Mouse (Mus musculus) urinary bladder, postnatal 25 days (tissue): ENCODE data around the gene Mpped2.

Experiments
- DNase-seq: peaks from one replicate; pipeline ENCODE4 v3.0.0; 2022; ENCODE audit warnings: low spot score

The Mpped2 gene

DNA sequence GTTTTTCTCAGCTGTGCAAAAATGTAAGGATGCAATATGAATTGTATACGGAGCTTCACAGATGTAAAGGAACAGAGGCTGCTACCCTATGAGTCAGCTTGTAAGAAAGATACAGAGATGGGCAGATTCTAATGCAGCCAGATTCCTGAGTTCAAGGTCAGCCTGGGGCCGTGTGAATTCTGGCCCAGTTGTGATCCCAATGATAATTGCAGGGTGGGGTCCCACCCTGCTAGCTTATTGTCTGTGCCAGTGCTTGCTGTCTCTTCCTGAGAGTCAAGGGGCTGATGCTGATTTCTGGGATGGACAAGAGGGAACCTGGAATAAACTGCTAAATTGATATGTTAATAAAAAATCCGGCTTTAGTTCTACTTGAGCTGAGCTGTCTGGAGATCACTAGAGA, 122.8 kb downstream of the Mpped2 start:
- DNase-seq: no peak

DNA sequence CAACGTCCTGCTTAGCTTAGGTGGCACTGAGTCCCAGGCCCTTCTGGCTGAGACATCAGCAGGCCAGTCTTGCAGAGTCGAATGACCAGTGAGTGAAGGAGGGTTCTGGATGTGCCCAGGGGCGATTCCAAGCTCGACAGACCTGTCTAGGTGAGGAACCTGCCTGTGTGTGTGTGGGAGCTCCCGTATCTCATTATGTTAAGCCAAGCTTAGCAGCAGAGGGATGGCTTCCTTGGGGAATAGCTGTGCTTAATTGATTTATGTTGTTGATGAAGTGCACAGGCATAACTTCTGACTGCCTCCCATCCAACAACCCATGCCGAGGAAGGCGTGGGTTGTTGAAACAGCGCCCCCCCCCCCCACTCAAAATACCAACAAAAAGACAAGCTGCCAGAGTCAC, 128.2 kb downstream of the Mpped2 start:
- no peak for DNase-seq

DNA sequence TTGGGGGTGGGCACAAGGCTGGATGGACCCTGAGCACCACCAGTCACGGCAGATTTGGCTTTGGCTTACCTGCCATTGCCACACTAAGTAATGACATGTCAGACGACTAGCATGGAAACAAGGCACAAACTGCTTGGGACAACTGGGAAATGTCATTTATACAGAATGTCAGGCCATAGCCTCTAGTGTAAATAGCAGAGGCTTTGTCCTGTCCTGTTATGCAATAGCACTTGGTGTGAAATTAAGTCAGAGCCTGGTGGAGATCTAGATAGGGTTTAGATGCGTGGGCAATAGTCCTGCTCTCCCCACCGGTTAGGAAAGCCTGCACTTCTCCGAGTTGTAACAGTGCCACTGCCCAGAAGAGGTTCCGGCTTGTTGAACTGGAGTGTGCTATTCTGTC, 128.8 kb downstream of the Mpped2 start:
- no peak for DNase-seq

DNA sequence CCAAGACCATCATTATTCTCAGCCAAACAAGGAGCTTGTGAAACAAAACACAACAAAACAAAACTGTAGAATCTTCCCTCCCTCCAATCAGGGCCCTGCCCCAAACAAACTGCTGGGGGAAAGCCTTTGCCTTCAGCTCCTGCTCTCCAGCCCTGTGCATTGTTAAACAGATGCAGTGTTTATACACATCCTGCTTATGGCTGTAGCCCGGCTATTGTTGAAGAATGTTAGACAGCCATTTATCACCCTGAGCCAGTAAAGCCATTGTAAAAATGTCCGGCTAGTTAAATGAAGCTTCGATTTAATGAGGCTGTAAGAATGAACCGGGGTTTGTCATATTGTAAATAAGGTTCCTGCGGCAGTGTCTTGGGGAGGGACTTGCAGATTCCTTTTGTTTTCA, 129.5 kb downstream of the Mpped2 start:
- DNase-seq: no peak

DNA sequence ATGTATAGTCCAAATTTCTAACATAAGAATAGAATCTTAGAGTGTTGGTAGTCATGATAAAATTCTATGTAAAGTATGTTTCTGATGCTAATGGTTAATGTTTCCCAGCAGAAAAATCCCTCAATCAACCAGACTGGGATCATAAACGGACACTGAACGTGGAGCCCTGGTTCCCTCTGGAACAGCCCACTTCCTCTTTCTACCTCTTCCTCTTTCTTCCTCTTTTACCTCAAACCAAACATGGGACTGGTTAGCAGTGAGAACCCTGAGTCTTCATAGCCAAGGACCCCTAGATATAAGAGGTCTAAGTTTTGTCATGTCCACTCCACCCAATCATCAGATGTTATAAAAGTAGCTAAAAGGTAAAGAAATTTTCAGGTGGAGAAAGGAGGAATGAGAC, 132.4 kb downstream of the Mpped2 start:
- no peak for DNase-seq

DNA sequence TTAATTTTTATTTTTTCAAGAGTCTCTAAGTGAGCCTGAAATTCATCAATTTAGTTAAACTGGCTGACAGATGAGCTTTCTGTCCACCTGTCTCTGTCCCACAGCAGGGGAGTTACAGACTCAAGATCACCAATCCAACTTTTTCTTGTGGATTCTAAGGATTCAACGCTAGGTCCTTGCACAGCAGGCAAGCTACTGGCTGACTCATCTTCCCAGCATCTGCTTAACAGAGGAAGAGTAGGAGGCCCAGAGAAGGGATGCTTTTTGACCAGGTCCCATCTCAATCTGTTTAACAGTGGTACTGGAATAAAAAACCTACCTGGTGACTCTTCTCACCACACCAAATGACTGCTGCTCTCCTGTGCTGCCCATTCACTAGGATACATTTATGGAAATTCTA, 133.0 kb downstream of the Mpped2 start:
- no peak for DNase-seq

DNA sequence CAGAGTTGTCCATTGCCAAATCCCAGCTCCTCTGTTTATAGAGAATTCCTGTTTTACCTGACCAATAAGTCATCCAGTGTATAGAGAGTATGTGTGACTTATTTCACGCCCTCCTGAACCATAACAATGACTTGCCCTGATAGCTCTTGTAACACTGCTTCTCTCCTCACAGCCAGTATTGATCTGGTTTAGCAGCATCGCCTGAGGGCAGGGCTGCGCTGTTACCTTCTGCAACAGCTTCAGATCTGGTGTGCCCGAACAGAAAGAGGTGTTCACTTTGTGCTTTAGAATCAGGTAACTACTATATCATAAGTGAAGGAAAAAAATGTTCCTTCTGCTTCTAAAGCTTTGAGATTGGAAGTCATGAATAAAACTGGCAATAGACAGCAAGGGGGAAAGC, 133.7 kb downstream of the Mpped2 start:
- DNase-seq: no peak

DNA sequence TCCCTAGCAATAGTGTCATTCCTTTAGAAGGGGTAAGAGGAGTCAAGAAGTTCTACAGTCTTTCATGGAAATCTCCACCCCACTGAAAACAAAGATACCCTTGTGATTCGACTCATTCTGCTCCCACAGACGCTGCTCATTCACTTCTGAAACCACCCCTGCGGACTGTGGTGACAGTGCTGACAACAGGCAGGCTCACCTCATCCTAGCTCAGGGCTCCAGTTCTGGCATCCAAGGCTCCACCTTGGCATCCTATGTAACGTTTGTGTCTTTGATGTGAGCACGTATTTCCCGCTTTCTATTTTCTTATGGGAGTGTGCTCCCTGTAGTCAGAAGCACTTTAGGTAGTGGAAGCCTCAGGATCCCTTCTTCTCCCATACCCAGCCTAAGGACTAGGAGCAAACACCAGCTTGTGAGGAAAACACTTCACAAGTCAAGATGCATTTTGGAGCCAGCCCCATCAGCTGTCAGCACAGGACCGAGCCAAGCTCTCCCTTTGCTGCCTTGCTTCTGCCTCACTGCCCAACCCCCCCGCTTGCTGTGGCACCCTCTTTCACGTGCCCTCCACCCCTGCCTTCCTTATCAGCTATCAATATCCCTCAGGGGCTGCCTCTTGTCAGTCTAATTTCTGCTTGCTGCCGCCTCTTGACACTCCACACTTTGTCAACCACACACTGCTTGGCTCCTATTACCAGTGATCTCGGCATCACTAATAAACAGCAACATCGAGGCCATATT, 135.7 kb downstream of the Mpped2 start:
- DNase-seq: no peak

DNA sequence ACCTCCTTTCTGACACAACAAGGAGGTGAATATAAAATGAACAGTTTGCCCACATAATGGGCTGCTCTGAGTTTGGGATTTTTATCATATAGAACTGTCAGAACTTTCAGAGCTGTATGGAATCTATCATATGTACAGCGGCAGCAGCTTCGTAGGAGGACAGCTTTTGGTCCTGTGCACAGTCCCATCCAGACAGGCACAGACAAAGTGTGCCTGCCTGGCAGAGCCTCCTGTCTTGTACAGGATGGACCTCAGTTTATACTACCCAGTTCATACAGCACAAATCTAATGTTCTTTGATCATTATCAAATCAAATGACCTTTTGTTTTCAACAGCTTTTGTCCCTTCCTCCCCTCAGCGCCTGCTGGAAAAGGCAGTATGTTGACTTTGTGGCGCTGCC, 136.4 kb downstream of the Mpped2 start:
- no peak for DNase-seq

DNA sequence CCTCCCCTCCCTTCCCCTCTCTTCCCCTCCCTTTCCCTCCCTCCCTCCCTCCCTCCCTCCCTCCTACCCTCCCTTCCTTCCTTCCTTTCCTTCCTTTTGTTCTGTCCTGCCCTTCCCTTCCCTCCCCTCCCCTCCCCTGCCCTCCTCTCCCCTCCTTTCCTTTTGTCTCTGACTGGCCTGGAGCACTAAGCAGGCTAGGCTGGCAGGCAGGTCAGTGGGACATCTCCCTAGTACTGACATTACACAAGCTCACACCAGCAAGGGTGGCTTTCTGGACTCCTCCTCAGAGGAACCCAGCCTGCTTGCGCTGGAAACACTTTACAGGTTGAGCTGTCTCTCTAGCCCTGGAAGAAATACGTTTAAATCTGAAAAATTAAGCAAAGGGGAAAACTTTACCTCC, 139.5 kb downstream of the Mpped2 start:
- no peak for DNase-seq

DNA sequence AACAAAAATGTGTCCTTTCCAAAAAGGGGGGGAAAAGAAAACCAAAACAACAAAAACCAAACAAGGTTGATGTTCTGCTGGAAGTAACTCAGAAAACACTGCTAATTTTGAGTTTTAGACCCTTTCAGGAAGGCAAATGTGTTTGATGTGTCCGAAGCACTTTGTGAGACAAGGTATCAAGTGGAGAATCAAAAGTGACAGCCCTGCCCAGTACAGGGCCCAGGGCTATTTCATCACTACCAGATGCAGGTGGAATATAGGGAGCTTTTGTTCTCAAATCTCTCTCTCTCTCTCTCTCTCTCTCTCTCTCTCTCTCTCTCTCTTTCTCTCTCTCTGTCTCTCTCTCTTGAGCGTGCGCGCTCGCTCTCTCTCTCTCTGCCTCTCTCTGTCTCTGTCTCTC, 140.1 kb downstream of the Mpped2 start:
- DNase-seq: no peak

DNA sequence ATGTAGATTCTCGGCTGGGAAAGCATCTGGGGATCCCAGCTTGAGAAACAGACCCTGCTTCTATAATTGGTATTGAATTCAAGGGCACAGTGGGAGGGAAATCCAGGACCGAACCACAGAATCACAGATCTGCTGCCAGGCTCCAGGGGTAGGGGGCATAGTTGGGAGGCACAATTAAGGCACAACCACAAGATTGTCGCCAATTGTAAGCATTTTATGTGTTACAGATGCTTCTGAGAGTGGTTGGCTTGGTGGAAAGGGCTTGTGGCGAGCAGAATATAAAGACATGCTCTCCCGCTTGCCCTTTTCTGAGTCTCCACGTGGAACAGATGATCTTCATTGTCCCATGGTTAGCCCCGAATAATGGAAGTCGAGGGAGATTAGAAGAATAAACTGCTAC, 142.3 kb downstream of the Mpped2 start:
- no peak for DNase-seq

DNA sequence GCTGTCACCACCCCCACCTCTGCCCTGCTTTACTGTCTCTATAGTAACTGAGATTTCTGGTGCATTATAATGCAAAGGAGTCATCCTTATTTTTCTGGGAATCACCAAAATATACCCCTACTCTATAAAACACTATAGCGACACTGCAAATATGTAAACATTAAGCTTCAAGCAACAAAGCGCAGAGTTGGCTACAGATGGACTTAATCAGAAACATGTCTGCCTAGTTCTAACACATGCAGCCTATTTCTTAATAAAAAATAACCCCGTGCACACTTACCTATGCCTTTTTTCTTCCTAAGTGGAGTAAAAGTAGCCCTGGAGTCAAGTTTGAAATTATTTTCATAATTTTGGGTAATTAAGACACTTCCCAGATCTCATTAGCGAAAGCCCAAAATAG, 144.2 kb downstream of the Mpped2 start:
- no peak for DNase-seq

DNA sequence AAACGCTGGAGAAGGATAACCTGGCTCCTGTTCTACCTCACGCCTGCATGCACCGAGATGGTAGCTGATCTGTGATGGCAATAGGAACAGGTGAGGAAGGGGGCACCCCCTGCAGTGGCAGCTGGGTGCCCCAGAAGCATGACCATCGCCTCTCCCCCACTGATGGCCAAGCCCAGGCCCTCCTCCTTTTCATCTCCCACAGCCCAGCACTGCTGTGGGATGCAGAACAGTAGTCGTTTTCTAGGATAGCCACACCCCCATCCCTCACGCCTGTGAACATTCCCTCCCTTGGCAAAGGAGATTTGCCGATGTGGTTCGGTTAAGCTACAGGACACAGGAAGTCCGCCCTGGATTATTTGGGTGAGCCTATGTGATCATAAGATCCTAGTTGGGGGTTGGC, 151.1 kb downstream of the Mpped2 start:
- no peak for DNase-seq

DNA sequence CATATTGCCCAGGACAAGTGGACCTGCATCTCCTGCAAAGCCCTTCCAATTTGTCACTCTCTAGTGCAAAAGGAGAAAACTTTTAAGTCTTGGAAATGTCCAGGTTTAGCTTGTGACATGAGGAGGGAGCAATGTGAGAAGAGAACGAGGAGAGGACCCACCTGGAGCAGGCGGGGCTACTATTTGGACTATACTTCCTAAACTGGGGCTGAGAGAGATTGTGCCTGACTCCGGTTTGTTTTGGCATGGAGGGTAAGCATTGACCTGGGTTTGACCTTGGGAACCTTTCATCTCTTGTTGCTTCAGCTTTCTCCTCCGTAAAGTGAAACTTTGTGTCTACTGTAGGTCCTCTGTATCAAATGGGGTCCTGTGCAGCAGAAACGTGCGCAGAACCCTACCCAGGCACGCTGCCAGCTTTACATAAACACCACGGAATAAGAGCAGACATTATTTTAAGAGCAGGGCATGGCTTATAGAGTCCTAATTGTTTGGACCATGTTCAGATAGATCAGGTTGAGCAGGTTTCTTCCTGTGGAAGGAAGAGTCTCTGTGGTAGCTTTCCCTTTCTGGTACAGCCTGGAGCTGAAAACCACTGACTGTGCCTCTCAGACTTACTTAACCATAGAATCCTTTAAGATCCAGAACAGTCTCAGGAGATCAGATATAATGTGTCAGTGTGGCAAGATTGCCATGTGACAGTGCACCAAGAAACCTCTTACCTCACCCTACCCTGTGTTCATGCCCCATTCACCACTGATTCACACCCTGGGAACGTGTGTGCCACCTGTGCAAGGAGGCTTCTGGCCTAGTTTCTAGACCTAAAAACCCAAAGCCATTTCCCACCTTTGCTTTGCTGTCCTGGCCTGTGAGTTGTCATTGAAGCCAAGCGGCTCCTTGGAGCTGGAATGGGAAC, 152.0 kb downstream of the Mpped2 start:
- DNase-seq: no peak

DNA sequence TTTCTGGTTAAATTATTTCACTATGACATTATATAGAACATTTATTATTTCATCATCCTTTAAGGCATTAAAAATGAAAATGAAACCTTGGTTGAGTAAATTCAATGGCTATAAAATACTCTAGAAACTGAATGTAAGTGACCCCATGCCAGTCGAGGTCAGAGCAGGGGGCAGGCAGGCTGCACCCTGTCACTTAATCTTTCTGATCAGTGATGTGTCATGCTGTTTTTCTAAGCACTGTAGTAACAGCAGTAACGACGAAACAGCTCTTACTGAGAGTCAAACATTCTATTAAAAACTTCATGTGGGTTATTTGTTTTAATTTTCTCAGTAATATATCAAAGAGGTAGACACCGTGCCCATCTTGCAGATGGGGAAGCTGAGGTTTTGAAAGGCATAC, 153.4 kb downstream of the Mpped2 start:
- no peak for DNase-seq

DNA sequence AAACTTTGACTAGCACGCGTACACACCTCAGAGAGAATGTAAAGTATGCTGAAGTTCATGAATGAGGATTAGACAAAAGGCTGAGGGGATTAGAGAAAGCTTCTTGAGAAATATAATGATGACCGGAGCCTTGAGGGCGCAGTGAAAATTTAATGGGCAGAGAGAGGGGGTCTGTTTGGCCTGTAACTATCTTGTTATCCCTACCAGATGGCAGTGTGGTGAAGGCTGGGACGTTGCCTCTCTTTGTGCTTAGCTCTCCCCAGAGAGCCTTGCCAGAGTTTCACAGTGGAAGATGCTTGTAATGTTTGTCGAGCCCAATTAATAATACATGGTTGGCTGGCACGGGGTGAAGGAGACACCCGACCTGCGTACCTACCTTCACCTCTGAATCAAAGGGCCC, 156.3 kb downstream of the Mpped2 start:
- no peak for DNase-seq

DNA sequence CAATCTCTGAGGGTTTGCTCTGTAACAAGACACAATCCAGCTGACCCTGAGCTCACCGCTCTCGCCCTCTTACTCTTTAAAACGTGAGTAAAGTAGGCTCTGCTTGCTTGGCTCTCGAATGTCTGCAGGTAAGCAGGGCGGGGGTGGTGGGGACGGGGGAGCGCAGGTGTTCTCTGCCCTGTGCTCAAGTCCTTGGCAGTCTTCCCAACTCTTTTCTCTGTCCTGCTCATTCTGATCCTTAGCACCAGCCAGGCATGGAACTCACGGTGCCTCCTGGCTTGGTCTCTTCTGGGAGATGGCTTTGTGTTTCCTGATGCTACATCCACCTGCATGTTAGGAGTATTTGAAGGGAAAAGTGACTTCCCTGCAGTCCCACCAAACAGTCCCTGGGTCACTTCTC, 158.4 kb downstream of the Mpped2 start:
- DNase-seq: no peak

DNA sequence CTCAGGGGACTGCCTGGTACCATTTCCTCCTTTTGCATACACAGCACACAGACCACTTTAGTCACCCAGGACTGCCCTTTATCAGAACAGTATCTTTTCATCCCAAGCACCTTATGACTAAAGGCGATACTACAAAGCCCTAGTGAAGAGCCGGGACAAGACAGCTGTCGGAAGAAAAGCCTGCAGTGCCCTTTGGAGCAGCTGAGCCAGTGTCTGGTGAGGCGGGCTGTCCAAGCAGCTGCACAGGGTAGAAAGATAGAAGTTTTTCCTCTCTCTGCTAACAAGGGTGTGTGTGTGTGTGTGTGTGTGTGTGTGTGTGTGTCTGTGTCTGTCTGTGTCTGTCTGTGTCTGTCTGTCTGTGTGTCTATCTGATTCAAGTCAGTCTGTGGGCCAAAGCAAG, 161.1 kb downstream of the Mpped2 start:
- no peak for DNase-seq

DNA sequence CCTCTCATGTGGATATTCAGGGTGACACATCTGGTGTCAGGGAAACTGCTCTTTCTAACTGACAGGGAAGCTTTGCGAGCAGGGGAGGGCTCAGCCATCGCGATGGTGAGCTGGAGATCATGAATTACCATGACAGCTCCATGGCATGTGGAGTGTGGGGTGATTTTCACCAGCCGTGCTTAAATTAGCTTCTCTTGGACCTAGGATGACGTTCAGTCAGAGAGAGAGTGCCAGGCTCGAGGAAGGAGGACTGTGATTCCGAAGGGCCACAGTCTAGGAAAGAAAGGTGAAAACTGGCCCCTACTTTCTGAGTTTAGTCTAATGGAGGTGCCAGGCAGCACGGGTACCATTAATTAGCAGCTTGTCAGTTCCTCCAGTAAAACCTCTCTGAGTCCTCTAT, 161.7 kb downstream of the Mpped2 start:
- DNase-seq: no peak

DNA sequence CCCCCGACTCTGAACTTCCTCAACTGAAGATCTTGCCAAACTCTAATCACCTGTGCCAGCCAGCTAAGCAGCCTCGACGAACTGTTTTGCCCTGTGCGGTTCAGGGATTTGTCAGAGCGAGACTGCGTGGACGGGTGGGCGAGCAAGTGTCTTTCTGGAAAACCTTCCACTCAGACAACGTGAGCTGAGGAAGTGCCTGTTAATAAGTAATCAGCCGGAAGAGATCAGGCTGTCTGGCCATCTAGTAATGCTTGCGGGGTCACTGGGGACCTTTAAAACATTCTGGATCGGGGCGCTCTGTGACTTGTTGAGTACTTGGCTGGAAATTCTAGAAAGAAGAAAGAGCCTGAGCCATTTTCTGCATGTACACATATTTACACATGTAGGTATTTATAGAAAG, 162.1 kb downstream of the Mpped2 start:
- no peak for DNase-seq

DNA sequence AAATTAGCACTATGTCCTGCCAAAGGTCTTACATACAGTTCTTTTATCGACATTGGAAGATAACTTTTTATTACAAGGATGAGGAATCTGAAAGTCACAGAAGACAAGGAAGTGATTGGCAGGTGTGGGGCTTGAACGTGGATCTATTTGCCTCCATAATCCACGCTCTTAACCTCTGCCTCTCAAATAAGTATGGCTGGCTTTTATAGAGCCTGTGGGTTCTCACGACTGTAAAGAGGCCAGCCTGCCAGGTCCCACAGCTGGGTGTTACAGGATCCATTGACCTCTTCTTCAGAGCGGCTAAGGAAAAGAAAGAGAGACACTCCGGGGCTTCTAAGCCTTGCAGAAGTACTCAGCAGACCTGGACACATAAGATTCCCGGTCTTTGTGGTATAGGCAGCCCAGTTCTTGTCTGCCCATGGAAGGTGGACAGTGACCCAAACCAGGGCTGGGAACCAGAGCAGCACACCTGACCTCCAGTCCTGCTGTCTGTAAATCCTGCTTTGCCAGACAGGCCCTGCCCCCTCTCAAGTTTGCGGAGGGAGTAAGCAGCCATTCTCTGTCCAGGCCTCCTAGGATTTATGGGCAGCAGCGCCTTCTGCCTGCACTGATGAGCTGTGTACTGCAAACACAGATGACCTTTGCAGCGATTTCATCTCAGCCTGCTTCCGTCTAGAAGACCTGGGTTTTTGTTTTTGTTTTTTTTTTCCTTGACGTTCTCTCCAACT, 162.7 kb downstream of the Mpped2 start:
- no peak for DNase-seq

DNA sequence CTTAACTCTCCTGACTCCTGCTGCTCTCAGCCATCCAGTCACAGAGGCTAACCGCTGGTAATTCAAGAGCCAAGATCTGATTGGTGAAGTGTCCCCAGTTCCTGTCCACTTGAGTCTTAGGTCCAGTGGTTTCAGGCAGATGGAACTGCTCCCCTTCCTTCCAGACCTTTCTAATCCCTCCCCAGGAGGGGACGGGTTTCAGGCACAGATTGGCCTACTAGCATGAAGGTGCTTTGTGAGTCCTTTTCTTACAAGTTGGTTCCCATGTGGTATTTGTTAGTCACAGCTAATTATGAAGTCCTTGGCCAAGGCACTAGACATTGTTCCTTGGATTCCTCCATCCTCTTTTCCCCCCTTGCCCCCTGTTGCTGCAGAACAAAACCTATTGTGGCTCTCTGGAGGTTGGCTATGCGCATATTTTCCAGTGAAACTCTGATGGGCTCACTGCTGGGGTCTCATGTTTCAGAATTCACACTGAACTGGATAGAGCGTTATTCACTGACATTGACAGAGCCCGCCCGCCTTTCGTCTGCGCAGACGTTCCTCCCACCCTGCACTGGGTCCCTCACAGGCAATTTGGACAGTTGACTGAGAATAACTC, 163.4 kb downstream of the Mpped2 start:
- DNase-seq: no peak
